Mouse (Mus musculus) limb, embryonic 14.5 days (tissue): ENCODE data around the gene Pkig. TPM values are rescaled to one million over a fixed set of nuclear protein-coding genes. Genes with fewer than 3 reads are reported as not detected.

Experiments used
- ATAC-seq: fragments of 200-750 bp; cut with Nextera tagmentation; 2 replicates; pipeline ENCODE4 v1.8.0; 2017; ENCODE audit warnings: low read depth, moderate number of reproducible peaks, moderate TSS enrichment; ENCODE audit not compliant: low FRiP score
- DNase-seq: peaks from one replicate; pipeline ENCODE4 v3.0.0-alpha.2; 2015; ENCODE audit warnings: low spot score
- H3K27ac ChIP-seq: fragments of 300-500 bp; sonication (generic); replicated peaks from 2 replicates; pipeline ENCODE4 v1.5.1; 2014; ENCODE audit warnings: low read depth, mild to moderate bottlenecking, low read length, moderate library complexity, mixed read lengths
- H3K27me3 ChIP-seq: fragments of 300-500 bp; sonication (generic); 2 replicates; pipeline ENCODE4 v1.6.1; 2014; ENCODE audit warnings: low read length, mixed read lengths; ENCODE audit not compliant: control insufficient read depth, insufficient read depth
- H3K36me3 ChIP-seq: fragments of 300-500 bp; sonication (generic); 2 replicates; pipeline ENCODE4 v1.6.1; 2014; ENCODE audit warnings: mild to moderate bottlenecking, low read length, moderate library complexity, mixed read lengths; ENCODE audit not compliant: control insufficient read depth, insufficient read depth
- H3K4me1 ChIP-seq: fragments of 300-500 bp; sonication (generic); 2 replicates; pipeline ENCODE4 v1.6.1; 2014; ENCODE audit warnings: antibody characterized with exemption, low read length, mixed read lengths; ENCODE audit not compliant: control insufficient read depth, insufficient read depth
- H3K4me2 ChIP-seq: fragments of 300-500 bp; sonication (generic); replicated peaks from 2 replicates; pipeline ENCODE4 v1.6.1; 2014; ENCODE audit warnings: low read depth, mild to moderate bottlenecking, low read length, moderate library complexity; ENCODE audit not compliant: severe bottlenecking
- H3K4me3 ChIP-seq: fragments of 300-500 bp; sonication (generic); replicated peaks from 2 replicates; pipeline ENCODE4 v1.5.1; 2014; ENCODE audit warnings: low read length
- H3K9ac ChIP-seq: fragments of 300-500 bp; sonication (generic); 2 replicates; pipeline ENCODE4 v1.6.1; 2014; ENCODE audit warnings: mild to moderate bottlenecking, low read depth, low read length, moderate library complexity; ENCODE audit not compliant: severe bottlenecking
- H3K9me3 ChIP-seq: fragments of 300-500 bp; sonication (generic); 2 replicates; pipeline ENCODE4 v1.6.1; 2016; ENCODE audit warnings: low read length; ENCODE audit not compliant: control insufficient read depth
- POLR2A ChIP-seq: fragments of 200-500 bp; IDR thresholded peaks from 2 replicates; pipeline ENCODE4 v1.8.0; 2012; ENCODE audit warnings: inconsistent platforms, mild to moderate bottlenecking, moderate library complexity, borderline replicate concordance; ENCODE audit not compliant: insufficient read depth, insufficient read length; ENCODE audit errors: extremely low read depth
- WGBS: fragments of 180-500 bp; shearing (Covaris S2); extraction: QIAGEN DNeasy Blood & Tissue Kit; methylation state at CpG from one replicate; pipeline ENCODE4 v1.1.7; 2014; 5-methylcytosine and 5-hydroxymethylcytosine counted together
- polyA plus RNA-seq, 2 experiments: library from polyadenylated mRNA; depleted of rRNA in 1 of 2; stranded (reverse) in 1 of 2; unstranded in 1 of 2; fragments of >200 nt; fragmentation: Nextera tagmentation in 1 of 2; extraction: Ambion mirVana in 1 of 2; gene quantifications; 2 replicates each; pipeline versions ENCODE4 v1.2.1 to v1.2.3; 2012 to 2014

Gene Pkig
- polyA plus RNA-seq, 2 experiments: 76.1 to 133 TPM

DNA sequence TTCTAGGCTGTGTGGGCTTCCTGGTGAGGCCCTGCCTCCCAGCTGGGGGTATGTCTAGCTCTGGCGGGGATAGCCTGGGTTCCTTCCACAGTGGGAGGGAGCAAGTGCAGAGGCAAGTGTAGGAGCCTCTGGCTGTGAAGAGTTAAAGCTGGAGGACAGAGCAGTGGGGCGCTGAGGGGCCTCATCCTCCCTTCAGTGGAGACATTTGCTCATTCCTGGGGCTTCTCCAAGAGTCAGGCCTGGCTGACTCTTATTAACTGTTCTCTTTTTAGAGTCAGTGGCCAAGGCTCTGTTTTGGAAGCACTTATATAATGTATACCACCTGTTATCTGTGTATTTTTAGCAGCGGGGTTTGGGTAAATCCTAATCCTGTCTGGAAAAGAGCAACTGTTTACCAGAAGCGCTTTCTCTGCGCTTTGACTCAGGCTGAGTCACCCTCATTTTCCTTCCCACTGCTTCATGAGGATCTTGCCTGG is 17.0 kb downstream of the Pkig start:
- peak; percentile 81 for DNase-seq
- H3K4me3 ChIP-seq: no peak overlapping the region
- no peak for TF ChIP-seq POLR2A
- no peaks in the 10 kb centered on the region for H3K36me3 ChIP-seq
- no peaks in the 10 kb centered on the region for H3K27me3 ChIP-seq
- peaks cover 16% of the 10 kb centered on the region for H3K4me1 ChIP-seq
- H3K4me2 ChIP-seq: no peak overlapping the region; the same call in 1 of the 2 replicates
- no peaks in the 10 kb centered on the region for H3K9me3 ChIP-seq
- H3K9ac ChIP-seq: no peak overlapping the region
- peak; percentile 89 for ATAC-seq
- H3K27ac ChIP-seq: peak overlapping the region; percentile 69
- 29% methylated on average over 5 of the region's 5 CpGs for WGBS

DNA sequence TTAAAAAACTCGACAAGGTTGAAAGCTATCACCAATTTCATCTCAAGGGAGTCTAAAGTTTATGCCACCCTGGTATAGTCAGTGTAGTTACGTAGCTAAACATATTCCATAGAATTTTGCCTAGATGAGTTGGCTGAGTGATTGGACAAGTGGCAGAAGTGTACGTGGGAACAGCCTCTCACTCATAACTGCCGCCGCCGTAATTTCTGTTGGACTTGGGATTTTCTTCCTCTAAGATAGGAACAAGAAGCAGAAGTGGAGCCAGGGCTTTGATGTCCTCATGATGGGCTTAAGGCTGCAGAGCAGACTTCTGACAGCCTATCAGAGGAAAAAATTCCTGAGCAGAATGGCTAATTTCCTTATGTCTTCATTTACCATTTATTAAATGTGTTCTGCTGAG is 17.5 kb downstream of the Pkig start:
- H3K4me3 ChIP-seq: no peak overlapping the region
- no peak for TF ChIP-seq POLR2A
- H3K9me3 ChIP-seq: no peaks in the 10 kb centered on the region
- DNase-seq (no peak), ATAC-seq (no peak)
- H3K27me3 ChIP-seq: no peaks in the 10 kb centered on the region
- no peak overlapping the region; the same call in 1 of the 2 replicates for H3K4me2 ChIP-seq
- H3K27ac ChIP-seq: peak overlapping the region; percentile 69
- H3K9ac ChIP-seq: no peak overlapping the region
- 58% methylated on average over 6 of the region's 6 CpGs for WGBS
- peaks cover 16% of the 10 kb centered on the region for H3K4me1 ChIP-seq
- no peaks in the 10 kb centered on the region for H3K36me3 ChIP-seq

DNA sequence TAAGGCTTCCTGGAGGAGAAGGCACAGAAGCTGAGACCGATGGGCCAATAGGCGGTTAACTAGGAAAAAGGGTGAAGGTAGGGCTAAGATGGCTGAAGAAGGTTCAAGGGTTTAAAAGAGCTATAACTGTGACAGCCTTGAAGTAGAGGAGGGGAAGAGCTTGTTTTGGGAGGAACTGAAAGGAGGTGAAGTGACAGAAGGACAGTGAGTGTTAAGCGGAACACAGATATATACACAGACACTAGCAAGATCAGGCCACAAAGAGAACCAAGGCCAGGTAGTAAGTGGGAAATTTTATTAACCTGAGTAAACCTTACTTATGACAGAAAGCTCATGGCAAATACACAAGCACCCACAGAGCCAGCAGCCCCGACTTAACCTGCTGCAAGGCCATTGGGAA is 18.1 kb downstream of the Pkig start:
- no peak for TF ChIP-seq POLR2A
- Histone ChIP-seq H3K27me3 (no peaks in the 10 kb centered on the region), H3K4me1 (peaks cover 16% of the 10 kb centered on the region), H3K9ac (no peak overlapping the region), H3K27ac (peak overlapping the region; percentile 69; the same call in 1 of the 2 replicates), H3K4me2 (no peak overlapping the region), H3K4me3 (no peak overlapping the region), H3K36me3 (no peaks in the 10 kb centered on the region), H3K9me3 (no peaks in the 10 kb centered on the region)
- WGBS: 94% methylated on average over 4 of the region's 4 CpGs
- no peak for ATAC-seq
- DNase-seq: no peak

DNA sequence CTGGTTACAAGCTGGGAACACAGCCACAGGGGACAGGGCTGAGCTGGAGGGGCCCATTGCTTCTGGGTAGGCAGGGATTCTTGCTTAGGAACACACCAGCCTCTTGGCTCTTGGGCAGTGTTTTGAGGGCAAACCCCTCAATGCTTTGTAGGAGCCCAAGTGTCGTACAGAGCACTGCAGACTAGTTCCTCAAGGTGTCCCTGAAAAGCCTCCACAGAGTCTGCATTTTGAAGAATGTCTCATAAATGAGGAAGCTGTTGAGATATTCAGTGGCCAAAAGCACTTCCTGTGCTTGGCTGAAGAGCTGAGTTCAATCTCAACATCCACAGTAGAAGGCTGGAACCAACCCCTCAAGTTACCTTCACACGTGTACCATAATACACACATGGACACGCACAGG is 18.6 kb downstream of the Pkig start:
- Histone ChIP-seq H3K9ac (no peak overlapping the region), H3K4me3 (no peak overlapping the region), H3K4me1 (peaks cover 16% of the 10 kb centered on the region), H3K4me2 (no peak overlapping the region), H3K36me3 (no peaks in the 10 kb centered on the region), H3K27me3 (no peaks in the 10 kb centered on the region), H3K27ac (no peak overlapping the region), H3K9me3 (no peaks in the 10 kb centered on the region)
- 92% methylated on average over 3 of the region's 3 CpGs for WGBS
- no peak for DNase-seq
- no peak for TF ChIP-seq POLR2A
- ATAC-seq: no peak

DNA sequence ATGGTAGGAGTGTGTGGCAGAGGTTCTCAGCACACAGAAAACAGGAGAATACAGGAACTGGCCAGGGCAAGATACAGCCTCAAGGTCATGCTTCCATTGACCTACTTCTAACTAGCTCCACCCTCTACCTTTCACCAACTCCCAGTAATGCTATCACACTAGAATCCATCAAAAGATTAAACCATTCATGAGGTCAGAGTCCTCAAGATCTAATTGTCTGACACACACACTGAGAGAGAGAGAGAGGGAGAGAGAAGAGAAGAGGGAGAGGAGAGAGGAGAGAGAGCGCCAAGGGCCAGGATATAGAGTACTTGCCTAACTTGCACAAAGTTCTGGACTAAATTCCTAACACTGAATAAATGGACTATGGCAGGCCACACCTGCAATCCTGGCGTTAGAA is 24.2 kb downstream of the Pkig start:
- ATAC-seq: no peak
- Histone ChIP-seq H3K4me3 (no peak overlapping the region), H3K4me2 (no peak overlapping the region), H3K9ac (no peak overlapping the region), H3K27me3 (no peaks in the 10 kb centered on the region), H3K4me1 (peaks cover 14% of the 10 kb centered on the region), H3K36me3 (no peaks in the 10 kb centered on the region), H3K9me3 (no peaks in the 10 kb centered on the region), H3K27ac (no peak overlapping the region)
- 84% methylated on average over 2 of the region's 2 CpGs for WGBS
- no peak for TF ChIP-seq POLR2A
- DNase-seq: no peak

DNA sequence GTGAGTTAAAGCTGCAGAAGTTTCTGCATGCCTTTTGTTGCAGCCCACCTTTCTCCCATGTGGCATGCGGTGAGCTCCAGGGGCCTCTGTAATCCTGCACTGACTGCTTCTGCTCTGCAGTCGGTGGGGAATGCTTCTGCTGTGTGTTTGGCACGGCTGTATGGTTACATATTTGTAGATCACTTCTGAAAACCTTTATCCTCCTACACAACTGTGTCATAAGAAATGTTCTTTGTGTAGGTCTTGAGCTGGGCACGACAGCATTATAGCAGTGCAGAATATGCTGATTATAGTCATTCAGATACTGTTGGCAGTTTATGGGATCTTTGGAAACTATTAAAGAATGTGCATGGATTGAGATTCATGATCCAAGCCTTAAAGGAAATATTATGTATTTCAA is 27.1 kb downstream of the Pkig start:
- Histone ChIP-seq H3K27ac (0 out of 2 replicates have a peak overlapping the region, but pooled peaks have one; percentile 39), H3K36me3 (no peaks in the 10 kb centered on the region), H3K27me3 (no peaks in the 10 kb centered on the region), H3K4me1 (peaks cover 14% of the 10 kb centered on the region), H3K9ac (no peak overlapping the region; the same call in 1 of the 2 replicates), H3K4me3 (no peak overlapping the region), H3K4me2 (no peak overlapping the region), H3K9me3 (no peaks in the 10 kb centered on the region)
- 44% methylated on average over 4 of the region's 4 CpGs for WGBS
- DNase-seq: no peak
- no peak for ATAC-seq
- no peak for TF ChIP-seq POLR2A
